Mouse (Mus musculus): ENCODE measurements around the gene Efcab9. TPM values are rescaled to one million over a fixed set of nuclear protein-coding genes. Genes with fewer than 3 reads are reported as not detected.

Efcab9 gene
- polyA plus RNA-seq, 1 experiment from 2014 or later = 0.25 TPM

DNA sequence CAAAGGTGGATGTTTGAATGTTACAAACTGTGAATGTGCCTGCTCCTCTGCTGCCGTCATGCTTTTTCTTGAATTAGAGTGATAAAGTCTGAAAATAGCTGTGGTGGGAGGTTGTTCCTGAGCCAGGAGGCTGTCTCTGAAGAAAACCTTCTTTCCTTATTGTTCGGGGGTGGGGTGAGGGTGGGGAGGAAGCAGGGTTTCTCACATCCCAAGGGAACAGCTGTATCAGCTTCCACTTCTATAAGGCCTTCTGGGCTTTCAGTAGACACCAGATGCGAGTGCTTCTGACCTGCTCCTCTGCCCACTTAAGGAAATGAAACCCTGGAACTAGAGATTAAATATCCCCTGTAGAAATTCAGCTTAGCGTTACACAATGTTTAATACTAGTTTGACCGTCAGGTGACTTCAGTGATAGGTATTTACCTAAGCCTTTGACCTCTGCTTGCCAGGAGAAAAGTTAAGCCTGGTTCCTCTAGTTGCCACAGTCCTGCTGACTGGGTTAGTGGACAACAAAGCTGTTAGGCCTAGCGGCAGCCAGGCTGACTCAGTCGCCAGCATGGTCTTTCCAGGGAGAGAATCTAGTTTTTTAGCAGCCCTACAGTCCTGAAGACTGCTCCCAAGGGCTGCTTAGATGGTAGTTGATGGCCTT, 26.7 kb downstream of the Efcab9 start:
- no peak overlapping the region for H3K9ac ChIP-seq

DNA sequence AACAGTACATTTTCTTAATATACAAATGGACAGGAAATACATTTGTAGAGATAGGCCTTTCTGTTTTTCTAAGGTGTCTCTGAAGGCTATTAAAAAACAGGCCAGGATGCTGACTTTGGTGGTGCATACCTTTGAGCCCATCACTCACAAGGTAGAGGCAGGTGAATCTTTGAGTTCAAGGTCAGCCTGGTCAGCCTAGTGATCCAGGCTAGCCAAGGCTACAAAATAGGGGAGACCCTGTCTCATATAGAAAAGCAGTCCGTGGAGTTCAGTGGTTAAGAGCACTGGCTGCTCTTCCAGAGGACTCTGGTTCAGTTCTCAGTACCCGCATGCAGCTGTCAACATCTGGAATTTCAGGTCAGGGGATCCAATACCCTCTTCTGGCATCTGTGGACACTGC, 28.2 kb downstream of the Efcab9 start:
- peaks cover 1% of the 10 kb centered on the region for H3K4me1 ChIP-seq (replicated peaks)

More for the DNA sequence above, 26.7 kb downstream of the Efcab9 start:
- 88% methylated on average over 7 of the region's 7 CpGs for WGBS
- ATAC-seq (ENCODE audit: low FRiP score, low read depth) = no peak
- H3K9me3 ChIP-seq = no peaks in the 10 kb centered on the region
- no peak overlapping the region for H3K27ac ChIP-seq (replicated peaks)
- no peak overlapping the region for H3K4me3 ChIP-seq
- H3K4me2 ChIP-seq = no peak overlapping the region
- H3K27me3 ChIP-seq = no peaks in the 10 kb centered on the region
- H3K4me1 ChIP-seq (replicated peaks) = no peaks in the 10 kb centered on the region
- H3K36me3 ChIP-seq = 0 out of 2 replicates have a peak, but pooled peaks cover 3% of the 10 kb centered on the region

DNA sequence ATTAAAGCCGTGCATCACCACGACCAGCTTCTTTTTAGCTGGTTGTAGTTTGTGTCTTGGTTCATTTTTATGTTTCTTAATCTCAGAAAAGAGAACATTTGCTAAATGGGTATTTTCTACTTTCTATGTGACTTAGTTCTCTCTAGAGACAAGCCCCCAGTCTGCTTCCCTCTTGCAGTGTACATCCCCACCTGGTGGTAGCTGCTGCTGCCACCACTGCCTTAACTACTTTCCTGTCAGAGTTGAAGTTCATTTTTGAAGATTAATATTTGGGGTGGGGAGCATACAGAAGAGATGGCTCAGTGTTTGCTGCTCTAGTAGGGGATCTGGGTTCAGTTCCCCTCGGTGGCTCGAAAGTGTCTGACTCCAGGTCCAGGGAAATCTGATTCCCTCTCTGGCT, 31.9 kb downstream of the Efcab9 start:
- Histone ChIP-seq H3K4me1 (replicated peaks) (peaks cover 5% of the 10 kb centered on the region), H3K36me3 (0 out of 2 replicates have a peak, but pooled peaks cover 3% of the 10 kb centered on the region), H3K27ac (replicated peaks) (no peak overlapping the region), H3K9ac (no peak overlapping the region), H3K4me2 (no peak overlapping the region), H3K27me3 (no peaks in the 10 kb centered on the region), H3K4me3 (no peak overlapping the region), H3K9me3 (no peaks in the 10 kb centered on the region)
- WGBS = 95% methylated on average over 4 of the region's 4 CpGs
- no peak for ATAC-seq (ENCODE audit: low FRiP score, low read depth)

More for the DNA sequence above, 28.2 kb downstream of the Efcab9 start:
- Histone ChIP-seq H3K36me3 (0 out of 2 replicates have a peak, but pooled peaks cover 3% of the 10 kb centered on the region), H3K4me3 (no peak overlapping the region), H3K9ac (no peak overlapping the region), H3K27me3 (no peaks in the 10 kb centered on the region), H3K27ac (replicated peaks) (no peak overlapping the region), H3K9me3 (no peaks in the 10 kb centered on the region), H3K4me2 (no peak overlapping the region)
- no peak for ATAC-seq (ENCODE audit: low FRiP score, low read depth)
- 91% methylated on average over 2 of the region's 2 CpGs for WGBS

DNA sequence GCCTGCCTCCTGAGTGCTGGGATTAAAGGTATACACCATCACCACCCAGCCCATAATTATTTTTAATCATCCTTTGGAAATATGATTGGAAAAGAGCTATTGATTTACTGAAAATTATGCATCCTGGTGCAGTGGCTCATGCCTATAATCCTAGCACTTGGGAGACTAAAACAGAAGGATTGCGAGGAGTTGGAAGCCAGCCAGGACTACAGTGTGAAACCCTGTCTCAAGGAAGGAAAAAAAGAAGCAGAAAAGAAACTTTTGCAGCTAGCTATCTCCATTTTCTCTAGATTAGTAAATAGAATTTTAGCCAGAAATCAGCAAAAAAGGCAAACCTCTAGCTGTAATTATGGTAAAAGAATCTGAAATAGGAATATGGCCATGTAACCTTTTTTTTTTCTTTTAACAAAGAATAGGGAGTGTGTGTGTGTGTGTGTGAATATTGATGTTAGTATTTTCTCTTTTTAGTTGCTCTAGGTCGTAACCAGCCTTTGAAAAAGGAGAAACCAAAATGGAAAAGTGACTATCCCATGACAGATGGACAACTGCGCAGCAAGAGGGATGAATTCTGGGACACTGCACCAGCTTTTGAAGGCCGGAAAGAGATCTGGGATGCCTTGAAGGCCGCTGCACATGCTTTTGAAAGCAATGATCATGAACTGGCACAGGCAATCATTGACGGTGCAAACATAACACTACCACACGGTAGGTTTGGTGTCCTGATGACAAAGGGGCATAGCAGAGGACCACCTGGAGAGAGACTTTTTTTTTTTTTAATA, 32.9 kb downstream of the Efcab9 start:
- Histone ChIP-seq H3K27ac (replicated peaks) (no peak overlapping the region), H3K4me2 (no peak overlapping the region), H3K4me1 (replicated peaks) (peaks cover 5% of the 10 kb centered on the region), H3K9me3 (no peaks in the 10 kb centered on the region), H3K9ac (no peak overlapping the region), H3K4me3 (no peak overlapping the region), H3K36me3 (0 out of 2 replicates have a peak, but pooled peaks cover 3% of the 10 kb centered on the region), H3K27me3 (no peaks in the 10 kb centered on the region)
- no peak for ATAC-seq (ENCODE audit: low FRiP score, low read depth)
- WGBS = 75% methylated on average over 7 of the region's 7 CpGs

DNA sequence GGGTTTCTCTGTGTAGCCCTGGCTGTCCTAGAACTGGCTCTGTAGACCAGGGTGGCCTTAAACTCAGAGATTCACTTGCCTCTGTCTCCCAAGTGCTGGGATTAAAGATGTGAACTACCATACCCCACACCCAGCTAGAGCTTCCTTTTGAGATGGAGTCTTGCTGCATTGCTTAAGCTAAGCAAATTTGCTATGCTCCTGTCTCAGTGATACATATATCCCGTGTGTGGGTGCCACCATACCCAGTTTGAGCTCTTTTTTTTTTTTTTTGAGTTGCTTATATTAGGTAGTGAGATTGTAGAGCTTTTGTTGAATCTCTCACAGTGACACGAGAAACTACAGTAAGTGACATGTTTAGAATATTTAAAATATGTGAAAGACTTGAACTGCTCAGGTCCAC, 36.6 kb downstream of the Efcab9 start:
- Histone ChIP-seq H3K4me3 (no peak overlapping the region), H3K4me1 (replicated peaks) (peaks cover 5% of the 10 kb centered on the region), H3K9me3 (no peaks in the 10 kb centered on the region), H3K4me2 (no peak overlapping the region), H3K9ac (no peak overlapping the region), H3K36me3 (no peaks in the 10 kb centered on the region), H3K27ac (replicated peaks) (no peak overlapping the region), H3K27me3 (no peaks in the 10 kb centered on the region)
- no peak for ATAC-seq (ENCODE audit: low FRiP score, low read depth)
- WGBS = 83% methylated on average over 2 of the region's 2 CpGs

GRCm38 (mm10) chr11:32493312-32493711, 38.6 kb downstream of the Efcab9 start:
- Histone ChIP-seq H3K27ac (replicated peaks) (no peak overlapping the region), H3K27me3 (no peaks in the 10 kb centered on the region), H3K4me2 (no peak overlapping the region), H3K9me3 (no peaks in the 10 kb centered on the region), H3K4me3 (no peak overlapping the region), H3K4me1 (replicated peaks) (no peaks in the 10 kb centered on the region), H3K36me3 (no peaks in the 10 kb centered on the region), H3K9ac (no peak overlapping the region)
- no peak for ATAC-seq (ENCODE audit: low FRiP score, low read depth)

- no peaks in the 10 kb centered on the region for H3K27me3 ChIP-seq
- no peaks in the 10 kb centered on the region for H3K9me3 ChIP-seq
- H3K27ac ChIP-seq (replicated peaks) = no peak overlapping the region
- no peak for ATAC-seq (ENCODE audit: low FRiP score, low read depth)
- no peak overlapping the region for H3K9ac ChIP-seq
- H3K36me3 ChIP-seq = no peaks in the 10 kb centered on the region
- 96% methylated on average over 2 of the region's 2 CpGs for WGBS
- H3K4me1 ChIP-seq (replicated peaks) = no peaks in the 10 kb centered on the region
- no peak overlapping the region for H3K4me2 ChIP-seq
- no peak overlapping the region for H3K4me3 ChIP-seq
Measured at GRCm38 (mm10) chr11:32491079-32491478, 40.8 kb downstream of the Efcab9 start.

- no peak for ATAC-seq (ENCODE audit: low FRiP score, low read depth)
- Histone ChIP-seq H3K4me3 (no peak overlapping the region), H3K36me3 (no peaks in the 10 kb centered on the region), H3K9me3 (no peaks in the 10 kb centered on the region), H3K4me2 (no peak overlapping the region), H3K9ac (no peak overlapping the region), H3K27ac (replicated peaks) (no peak overlapping the region), H3K27me3 (no peaks in the 10 kb centered on the region), H3K4me1 (replicated peaks) (no peaks in the 10 kb centered on the region)
- whole genome bisulfite sequencing = 92% methylated on average over 5 of the region's 5 CpGs
Measured at GRCm38 (mm10) chr11:32488808-32489670, 42.8 kb downstream of the Efcab9 start.

DNA sequence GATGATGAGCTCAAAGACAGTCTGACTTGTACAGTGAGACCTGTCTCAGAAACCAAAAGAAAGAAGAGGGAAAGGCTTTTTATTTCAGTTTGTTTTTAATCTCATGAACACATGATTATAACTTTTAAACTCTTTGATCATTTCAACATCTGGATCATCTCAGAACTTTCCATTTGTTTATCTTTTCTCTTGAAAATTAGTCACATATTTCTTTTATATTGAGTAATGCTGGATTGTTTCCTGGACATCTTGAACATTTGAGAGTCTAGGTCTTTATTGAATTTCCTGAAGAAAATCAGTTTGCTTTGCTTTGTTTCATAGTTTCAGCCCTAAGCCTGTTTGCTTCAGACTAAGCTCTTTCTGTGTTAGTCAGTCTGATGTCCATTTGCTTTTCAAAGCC, 43.5 kb downstream of the Efcab9 start:
- H3K4me2 ChIP-seq = no peak overlapping the region
- H3K4me1 ChIP-seq (replicated peaks) = no peaks in the 10 kb centered on the region
- no peak overlapping the region for H3K9ac ChIP-seq
- no peaks in the 10 kb centered on the region for H3K9me3 ChIP-seq
- no peak overlapping the region for H3K27ac ChIP-seq (replicated peaks)
- ATAC-seq (ENCODE audit: low FRiP score, low read depth) = no peak
- no peak overlapping the region for H3K4me3 ChIP-seq
- no peaks in the 10 kb centered on the region for H3K27me3 ChIP-seq
- no peaks in the 10 kb centered on the region for H3K36me3 ChIP-seq

- no peak overlapping the region for H3K9ac ChIP-seq
- H3K4me1 ChIP-seq (replicated peaks) = no peaks in the 10 kb centered on the region
- no peaks in the 10 kb centered on the region for H3K9me3 ChIP-seq
- H3K27me3 ChIP-seq = no peaks in the 10 kb centered on the region
- no peak overlapping the region for H3K4me2 ChIP-seq
- ATAC-seq (ENCODE audit: low FRiP score, low read depth) = no peak
- no peaks in the 10 kb centered on the region for H3K36me3 ChIP-seq
- H3K4me3 ChIP-seq = no peak overlapping the region
- no peak overlapping the region for H3K27ac ChIP-seq (replicated peaks)
- 90% methylated on average over 3 of the region's 3 CpGs for WGBS
Measured at GRCm38 (mm10) chr11:32487501-32487900, 44.4 kb downstream of the Efcab9 start.

GRCm38 (mm10) chr11:32486621-32487020, 45.3 kb downstream of the Efcab9 start:
- Histone ChIP-seq H3K36me3 (no peaks in the 10 kb centered on the region), H3K9me3 (no peaks in the 10 kb centered on the region), H3K4me2 (no peak overlapping the region), H3K4me3 (no peak overlapping the region), H3K27ac (replicated peaks) (no peak overlapping the region), H3K9ac (no peak overlapping the region), H3K4me1 (replicated peaks) (no peaks in the 10 kb centered on the region), H3K27me3 (no peaks in the 10 kb centered on the region)
- 76% methylated on average over 3 of the region's 3 CpGs for WGBS
- no peak for ATAC-seq (ENCODE audit: low FRiP score, low read depth)

DNA sequence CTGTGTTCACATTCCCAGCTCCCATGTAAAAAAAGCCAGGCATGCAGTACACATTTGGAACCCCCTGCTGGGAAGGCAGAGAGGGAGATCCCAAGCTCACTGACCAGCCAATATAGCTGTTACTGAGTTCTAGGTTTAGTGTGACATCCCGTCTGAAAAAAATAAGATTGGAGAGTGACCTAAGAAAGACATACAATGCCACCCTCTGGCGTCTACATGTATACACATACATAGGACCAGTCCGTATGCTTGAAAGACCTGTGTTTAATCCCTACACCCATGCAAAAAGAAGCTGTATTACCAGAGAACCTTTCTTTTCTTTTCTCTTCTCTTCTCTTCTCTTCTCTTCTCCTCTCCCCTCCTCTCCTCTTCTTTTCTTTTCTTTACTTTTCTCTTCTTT, 46.6 kb downstream of the Efcab9 start:
- H3K36me3 ChIP-seq = no peaks in the 10 kb centered on the region
- H3K4me2 ChIP-seq = no peak overlapping the region
- 65% methylated on average over 3 of the region's 3 CpGs for WGBS
- no peak overlapping the region for H3K27ac ChIP-seq (replicated peaks)
- no peak for ATAC-seq (ENCODE audit: low FRiP score, low read depth)
- H3K4me1 ChIP-seq (replicated peaks) = no peaks in the 10 kb centered on the region
- no peak overlapping the region for H3K4me3 ChIP-seq
- no peaks in the 10 kb centered on the region for H3K27me3 ChIP-seq
- no peaks in the 10 kb centered on the region for H3K9me3 ChIP-seq
- no peak overlapping the region for H3K9ac ChIP-seq
